Mouse (Mus musculus) embryonic facial prominence, embryonic 11.5 days (tissue): Measurements from ENCODE around the gene Rfc5. TPM values are rescaled to one million over a fixed set of nuclear protein-coding genes. Genes with fewer than 3 reads are reported as not detected.
A peak's percentile ranks its signal among the peaks of the same experiment; 100 is the strongest.

Experiments used
- ATAC-seq: fragments of 200-750 bp; cut with Nextera tagmentation; replicated peaks from 2 replicates; pipeline ENCODE4 v1.8.0; 2017; ENCODE audit warnings: low read depth; ENCODE audit not compliant: insufficient number of reproducible peaks, low FRiP score, low TSS enrichment
- DNase-seq: peaks from one replicate; pipeline ENCODE4 v3.0.0-alpha.2; 2015; ENCODE audit warnings: low spot score
- H3K27ac ChIP-seq: fragments of 300-500 bp; sonication (generic); replicated peaks from 2 replicates; pipeline ENCODE4 v1.5.1; 2014; ENCODE audit warnings: mild to moderate bottlenecking, low read depth, low read length, control low read depth
- H3K27me3 ChIP-seq: fragments of 300-500 bp; sonication (generic); 2 replicates; pipeline ENCODE4 v1.6.1; 2014; ENCODE audit warnings: mild to moderate bottlenecking, low read length, moderate library complexity, mixed read lengths; ENCODE audit not compliant: control insufficient read depth, insufficient read depth
- H3K36me3 ChIP-seq: fragments of 300-500 bp; sonication (generic); replicated peaks from 2 replicates; pipeline ENCODE4 v1.6.1; 2014; ENCODE audit warnings: low read depth, mild to moderate bottlenecking, low read length, moderate library complexity, mixed read lengths; ENCODE audit not compliant: control insufficient read depth, insufficient read depth
- H3K4me1 ChIP-seq: fragments of 300-500 bp; sonication (generic); 2 replicates; pipeline ENCODE4 v1.6.1; 2014; ENCODE audit warnings: low read length, mixed read lengths; ENCODE audit not compliant: control insufficient read depth, insufficient read depth
- H3K4me2 ChIP-seq: fragments of 300-500 bp; sonication (generic); 2 replicates; pipeline ENCODE4 v1.6.1; 2014; ENCODE audit warnings: low read depth, mild to moderate bottlenecking, control low read depth, low read length, moderate library complexity
- H3K4me3 ChIP-seq: fragments of 300-500 bp; sonication (generic); 2 replicates; pipeline ENCODE4 v1.5.1; 2014; ENCODE audit warnings: low read depth, low read length, control low read depth
- H3K9ac ChIP-seq: fragments of 300-500 bp; sonication (generic); replicated peaks from 2 replicates; pipeline ENCODE4 v1.6.1; 2014; ENCODE audit warnings: mild to moderate bottlenecking, control low read depth, low read length
- H3K9me3 ChIP-seq: fragments of 300-500 bp; sonication (generic); replicated peaks from 2 replicates; pipeline ENCODE4 v1.6.1; 2016; ENCODE audit warnings: mild to moderate bottlenecking, low read length, inconsistent platforms, mixed read lengths; ENCODE audit not compliant: control insufficient read depth
- WGBS: fragments of 180-500 bp; shearing (Covaris S2); extraction: QIAGEN DNeasy Blood & Tissue Kit; methylation state at CpG from one replicate; pipeline ENCODE4 v1.1.7; 2014; 5-methylcytosine and 5-hydroxymethylcytosine counted together
- polyA plus RNA-seq: library from polyadenylated mRNA; unstranded; fragments of >200 nt; fragmentation: Nextera tagmentation; extraction: Ambion mirVana; gene quantifications from 2 replicates; pipeline ENCODE4 v1.2.1, GENCODE M21; 2014

Rfc5 gene
- polyA plus RNA-seq, 1 experiment from 2014 or later: 105 TPM

DNA sequence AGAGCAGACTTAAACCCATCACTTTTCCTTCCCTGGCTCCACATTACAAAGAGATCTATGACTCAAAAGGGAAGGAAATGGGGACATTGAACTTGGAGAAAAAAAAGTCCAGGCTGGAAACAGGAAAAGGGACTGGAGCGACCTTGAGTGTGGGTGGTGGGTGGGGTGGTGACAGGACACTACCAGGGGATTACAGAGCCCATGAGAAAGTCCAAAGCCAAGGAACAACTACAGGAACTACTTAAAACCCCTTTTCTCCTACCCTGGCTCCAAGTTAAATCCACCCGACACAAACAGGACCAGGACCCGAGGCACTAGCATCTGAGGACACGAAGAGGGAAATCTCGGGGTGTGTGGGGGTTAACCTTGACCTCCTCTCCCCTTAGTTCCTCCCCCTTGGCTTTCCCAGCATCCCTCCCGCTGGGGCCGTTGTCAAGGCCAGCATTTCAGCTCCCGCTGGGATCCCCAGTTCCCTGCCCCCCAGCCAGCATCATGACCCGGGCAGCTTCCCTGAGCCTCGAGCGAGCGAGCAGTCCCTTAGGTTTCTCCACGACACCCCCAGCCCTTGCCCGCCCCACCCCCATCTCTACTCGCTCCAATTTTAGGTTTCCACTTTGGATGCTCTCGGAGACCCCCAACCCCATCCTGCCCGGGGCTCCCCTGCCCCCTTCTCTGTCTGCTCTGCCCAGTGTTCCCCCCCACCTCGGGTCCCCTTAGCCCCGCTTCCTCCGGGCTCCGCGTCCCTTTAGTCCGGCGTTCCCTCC is 32.3 kb downstream of the Rfc5 start:
- H3K4me3 ChIP-seq: peak overlapping the region; percentile 88
- ATAC-seq (peak; percentile 37), DNase-seq (peak; percentile 44)
- peak overlapping the region; percentile 88 for H3K4me2 ChIP-seq
- no peaks in the 10 kb centered on the region for H3K27me3 ChIP-seq
- H3K9ac ChIP-seq: peak overlapping the region; percentile 86
- no peaks in the 10 kb centered on the region for H3K9me3 ChIP-seq
- H3K4me1 ChIP-seq: peaks cover 10% of the 10 kb centered on the region; the same call in 1 of the 2 replicates
- H3K36me3 ChIP-seq: no peaks in the 10 kb centered on the region
- H3K27ac ChIP-seq: peak overlapping the region; percentile 63; the same call in 1 of the 2 replicates
- 1% methylated on average over 22 of the region's 24 CpGs for WGBS

DNA sequence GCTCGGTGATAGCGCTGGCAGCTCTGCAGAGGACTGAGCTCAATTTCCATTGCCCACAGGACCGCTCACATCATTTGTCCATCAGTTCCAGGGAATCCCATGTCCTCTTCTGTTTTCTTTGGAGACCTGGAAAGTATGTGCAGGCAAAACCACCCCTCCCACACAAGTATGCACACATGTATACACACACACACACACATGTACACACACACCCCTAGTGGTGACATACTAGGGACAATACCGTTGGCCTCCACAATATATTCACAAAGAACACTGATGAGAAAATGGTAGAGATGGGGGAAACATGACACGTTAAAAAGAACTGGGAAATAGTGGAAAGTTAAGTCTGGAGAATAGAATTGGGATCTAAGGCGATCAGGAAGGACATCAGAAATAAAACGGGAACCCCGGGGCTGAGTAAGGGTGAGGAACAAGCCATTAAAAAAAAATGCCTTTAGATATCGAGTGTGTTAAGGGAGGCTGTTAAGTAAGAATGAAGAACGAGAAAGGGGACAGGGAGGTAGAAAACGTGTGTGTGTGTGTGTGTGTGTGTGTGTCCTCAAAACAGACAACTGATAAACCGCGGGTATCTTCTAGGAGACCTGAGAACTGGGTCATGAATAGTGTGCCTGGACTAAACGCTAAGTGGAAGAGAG is 33.1 kb downstream of the Rfc5 start:
- WGBS: 58% methylated on average over 14 of the region's 14 CpGs
- Histone ChIP-seq H3K9ac (no peak overlapping the region; the same call in 1 of the 2 replicates), H3K9me3 (no peaks in the 10 kb centered on the region), H3K27me3 (no peaks in the 10 kb centered on the region), H3K4me2 (peak overlapping the region; percentile 88), H3K4me3 (no peak overlapping the region), H3K27ac (no peak overlapping the region), H3K4me1 (peaks cover 10% of the 10 kb centered on the region; the same call in 1 of the 2 replicates), H3K36me3 (no peaks in the 10 kb centered on the region)
- ATAC-seq (no peak), DNase-seq (no peak)

DNA sequence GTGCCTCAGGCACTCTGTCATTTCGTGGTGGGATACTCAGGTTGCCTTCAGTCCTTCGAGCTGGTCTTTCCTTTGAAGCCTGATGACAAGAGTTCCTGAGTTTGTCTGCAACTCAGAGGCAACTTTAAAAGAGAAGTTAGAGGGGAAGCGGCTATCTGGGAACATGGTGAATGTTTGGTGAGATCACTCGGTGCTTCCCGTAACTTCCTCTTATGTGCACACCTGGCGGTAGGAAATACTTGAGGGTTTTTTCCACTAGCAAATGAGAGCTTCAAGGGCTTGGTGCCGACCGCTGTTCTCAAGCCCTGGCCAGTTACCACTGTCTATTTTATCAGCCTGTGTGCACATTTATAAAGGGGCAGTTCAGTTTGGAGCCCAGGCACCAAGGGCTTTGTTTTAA is 34.7 kb downstream of the Rfc5 start:
- Histone ChIP-seq H3K9me3 (no peaks in the 10 kb centered on the region), H3K4me1 (0 out of 2 replicates have a peak, but pooled peaks cover 3% of the 10 kb centered on the region), H3K27me3 (no peaks in the 10 kb centered on the region), H3K4me3 (no peak overlapping the region), H3K27ac (no peak overlapping the region), H3K4me2 (no peak overlapping the region), H3K36me3 (no peaks in the 10 kb centered on the region), H3K9ac (no peak overlapping the region)
- DNase-seq (no peak), ATAC-seq (no peak)
- 75% methylated on average over 8 of the region's 8 CpGs for WGBS

DNA sequence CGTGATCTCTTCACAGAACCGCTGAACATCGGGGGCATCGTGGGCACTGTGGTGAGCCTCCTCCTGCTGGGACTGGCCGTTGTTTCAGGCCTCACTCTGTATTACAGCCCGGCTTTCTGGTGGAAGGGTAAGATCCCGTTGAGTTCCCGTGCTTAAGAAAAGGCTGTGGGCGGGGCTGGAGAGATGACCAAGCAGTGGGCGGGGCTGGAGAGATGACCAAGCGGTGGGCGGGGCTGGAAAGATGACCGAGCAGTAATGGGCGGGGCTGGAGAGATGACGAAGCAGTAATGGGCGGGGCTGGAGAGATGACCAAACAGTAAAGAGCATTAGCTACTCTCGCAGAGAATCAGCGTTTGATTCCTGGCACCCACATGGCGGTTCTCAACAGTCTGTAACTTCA is 40.6 kb downstream of the Rfc5 start:
- WGBS: 35% methylated on average over 19 of the region's 19 CpGs
- no peak overlapping the region for H3K9ac ChIP-seq
- H3K9me3 ChIP-seq: no peaks in the 10 kb centered on the region
- no peak overlapping the region for H3K4me2 ChIP-seq
- peak; percentile 65 for DNase-seq
- H3K4me1 ChIP-seq: no peaks in the 10 kb centered on the region
- no peak overlapping the region for H3K4me3 ChIP-seq
- H3K36me3 ChIP-seq: no peaks in the 10 kb centered on the region
- no peak overlapping the region for H3K27ac ChIP-seq
- ATAC-seq: peak; percentile 51; the same call in 1 of the 2 replicates
- H3K27me3 ChIP-seq: no peaks in the 10 kb centered on the region

DNA sequence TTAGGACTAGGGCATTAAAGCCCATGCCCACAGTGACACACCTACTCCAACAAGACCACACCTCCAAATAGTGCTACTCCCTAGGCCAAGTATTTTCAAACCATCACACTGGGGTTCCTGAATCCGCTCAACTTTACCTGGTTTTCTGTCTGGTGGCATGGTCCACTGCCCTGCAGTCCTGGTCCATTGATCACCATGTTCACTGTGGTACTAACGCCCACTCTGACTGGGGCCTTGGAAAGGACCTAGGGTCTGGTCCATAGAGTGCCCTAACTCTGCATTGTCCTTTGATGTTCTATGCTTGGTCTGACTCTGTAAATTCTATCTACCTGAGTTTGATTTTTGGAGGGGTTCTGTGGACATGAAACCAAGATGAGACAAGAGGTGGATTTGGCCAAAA is 41.0 kb downstream of the Rfc5 start:
- H3K27me3 ChIP-seq: no peaks in the 10 kb centered on the region
- DNase-seq (no peak), ATAC-seq (0 out of 2 replicates have a peak, but pooled peaks have one; percentile 47)
- H3K4me2 ChIP-seq: no peak overlapping the region
- no peak overlapping the region for H3K27ac ChIP-seq
- H3K4me1 ChIP-seq: no peaks in the 10 kb centered on the region
- H3K9ac ChIP-seq: no peak overlapping the region
- no peaks in the 10 kb centered on the region for H3K36me3 ChIP-seq
- no peaks in the 10 kb centered on the region for H3K9me3 ChIP-seq
- no peak overlapping the region for H3K4me3 ChIP-seq
- 98% methylated on average over 2 of the region's 2 CpGs for WGBS

DNA sequence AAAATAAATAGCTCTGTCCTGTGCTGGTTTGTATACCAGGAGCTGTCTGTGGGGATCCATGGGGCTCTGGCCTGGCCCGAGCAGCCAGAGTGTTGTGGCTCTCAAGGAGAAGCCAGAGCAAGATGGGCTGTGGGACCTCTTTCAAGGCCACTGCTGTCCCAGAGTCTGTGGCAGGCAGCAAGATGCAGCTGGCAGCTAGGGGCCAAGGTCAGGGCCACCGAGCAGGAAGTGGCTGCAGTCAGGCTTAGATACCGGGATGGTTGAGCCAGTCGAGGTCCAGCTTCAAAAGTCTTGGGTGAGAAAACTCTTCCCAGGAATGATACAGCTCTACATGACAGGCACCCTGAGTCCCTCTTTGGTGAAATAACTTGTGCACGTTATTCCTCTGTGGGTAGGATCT is 41.8 kb downstream of the Rfc5 start:
- Histone ChIP-seq H3K4me3 (no peak overlapping the region), H3K36me3 (no peaks in the 10 kb centered on the region), H3K4me2 (no peak overlapping the region), H3K27ac (no peak overlapping the region), H3K9me3 (no peaks in the 10 kb centered on the region), H3K9ac (no peak overlapping the region), H3K27me3 (no peaks in the 10 kb centered on the region), H3K4me1 (no peaks in the 10 kb centered on the region)
- ATAC-seq: no peak
- DNase-seq: no peak
- 79% methylated on average over 5 of the region's 5 CpGs for WGBS

DNA sequence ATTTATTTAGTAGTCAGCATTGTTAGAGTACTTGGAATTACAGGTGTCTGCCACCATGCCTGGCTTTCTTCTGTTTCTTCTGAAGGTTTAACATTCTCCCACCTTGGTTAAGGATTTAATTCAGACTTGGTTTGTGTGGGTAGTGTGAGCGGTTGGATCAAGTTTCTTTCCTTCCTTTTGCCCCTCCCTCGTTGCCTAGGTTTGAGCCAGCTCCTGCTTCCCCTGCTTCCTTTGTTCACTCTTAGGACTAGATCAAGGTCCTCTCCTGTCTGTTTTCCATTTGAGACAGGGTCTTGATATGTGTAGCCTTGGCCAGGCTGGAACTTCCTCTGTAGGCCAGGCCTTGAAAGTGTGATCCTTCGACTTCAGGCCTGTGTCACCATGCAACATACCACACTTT is 42.6 kb downstream of the Rfc5 start:
- Histone ChIP-seq H3K27me3 (no peaks in the 10 kb centered on the region), H3K4me3 (no peak overlapping the region), H3K9ac (no peak overlapping the region), H3K4me1 (no peaks in the 10 kb centered on the region), H3K9me3 (no peaks in the 10 kb centered on the region), H3K36me3 (no peaks in the 10 kb centered on the region), H3K4me2 (no peak overlapping the region), H3K27ac (no peak overlapping the region)
- ATAC-seq (no peak), DNase-seq (peak; percentile 30)
- 50% methylated on average over 3 of the region's 3 CpGs for WGBS

DNA sequence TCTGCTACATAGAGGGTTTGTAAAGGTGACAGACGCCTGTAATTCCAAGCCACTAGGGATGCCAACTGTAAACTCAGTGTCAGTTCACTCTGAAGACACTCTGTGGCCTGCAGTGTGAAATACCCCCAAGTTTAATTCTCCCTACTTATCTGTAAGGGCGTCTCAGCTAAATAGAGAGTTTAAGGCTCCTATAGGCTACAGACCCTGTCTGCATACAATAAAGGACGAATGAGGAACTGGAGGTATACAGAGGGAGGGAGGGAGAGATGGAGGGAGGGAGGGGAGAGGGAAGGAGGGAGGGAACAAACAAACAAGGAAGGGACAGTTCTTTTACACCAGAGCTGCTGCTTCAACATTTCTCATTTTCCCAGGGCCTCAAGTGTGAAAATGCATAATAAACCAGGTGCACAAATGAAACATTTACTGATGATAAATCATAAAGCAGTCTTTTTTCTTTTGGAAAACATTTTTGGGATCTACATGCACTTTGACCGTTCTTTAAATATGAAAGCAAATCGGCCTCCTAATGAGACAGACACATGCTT is 43.3 kb downstream of the Rfc5 start:
- no peak for ATAC-seq
- Histone ChIP-seq H3K4me2 (no peak overlapping the region), H3K36me3 (no peaks in the 10 kb centered on the region), H3K4me1 (no peaks in the 10 kb centered on the region), H3K4me3 (no peak overlapping the region), H3K27ac (no peak overlapping the region), H3K9me3 (no peaks in the 10 kb centered on the region), H3K27me3 (no peaks in the 10 kb centered on the region), H3K9ac (no peak overlapping the region)
- WGBS: 78% methylated on average over 5 of the region's 5 CpGs
- DNase-seq: no peak
